Mouse (Mus musculus): ENCODE data around the gene Grm4. TPM values are rescaled to one million over a fixed set of nuclear protein-coding genes. Genes with fewer than 3 reads are reported as not detected.
A peak's percentile ranks its signal among the peaks of the same experiment; 100 is the strongest.

The Grm4 gene
- polyA plus RNA-seq, 1 experiment from 2014 or later, result 10.0 TPM

GRCm38 (mm10) chr17:27534718-27535117 lies 13.5 kb upstream of the Grm4 start:
- no peaks in the 10 kb centered on the region for H3K4me1 ChIP-seq (ENCODE audit: control insufficient read depth, insufficient read depth, low read depth, low read length)
- 4% methylated on average over 10 of the region's 10 CpGs for WGBS
- no peak overlapping the region for H3K4me3 ChIP-seq (ENCODE audit: low read length)
- H3K27me3 ChIP-seq (replicated peaks; ENCODE audit: control insufficient read depth, insufficient read depth, low read length), result no peaks in the 10 kb centered on the region
- no peak overlapping the region; the same call in 1 of the 2 replicates for H3K9ac ChIP-seq (ENCODE audit: low read depth, low read length)
- H3K27ac ChIP-seq (ENCODE audit: low read depth, low read length), result no peak overlapping the region
- peak; percentile 74 for ATAC-seq
- no peaks in the 10 kb centered on the region for H3K9me3 ChIP-seq (ENCODE audit: control insufficient read depth, low read length)
- H3K4me2 ChIP-seq (ENCODE audit: low read length), result 0 out of 2 replicates have a peak overlapping the region, but pooled peaks have one; percentile 18
- no peaks in the 10 kb centered on the region for H3K36me3 ChIP-seq (ENCODE audit: control insufficient read depth, insufficient read depth, low read length)

- H3K27ac ChIP-seq (ENCODE audit: low read depth, low read length), result no peak overlapping the region
- 82% methylated on average over 3 of the region's 3 CpGs for WGBS
- no peak overlapping the region for H3K9ac ChIP-seq (ENCODE audit: low read depth, low read length)
- H3K4me2 ChIP-seq (ENCODE audit: low read length), result no peak overlapping the region
- no peak for ATAC-seq
- no peaks in the 10 kb centered on the region for H3K27me3 ChIP-seq (replicated peaks; ENCODE audit: control insufficient read depth, insufficient read depth, low read length)
- H3K4me1 ChIP-seq (ENCODE audit: control insufficient read depth, insufficient read depth, low read depth, low read length), result no peaks in the 10 kb centered on the region
- no peaks in the 10 kb centered on the region for H3K36me3 ChIP-seq (ENCODE audit: control insufficient read depth, insufficient read depth, low read length)
- H3K4me3 ChIP-seq (ENCODE audit: low read length), result no peak overlapping the region
- H3K9me3 ChIP-seq (ENCODE audit: control insufficient read depth, low read length), result no peaks in the 10 kb centered on the region
Observed at GRCm38 (mm10) chr17:27533354-27533753, 12.2 kb upstream of the Grm4 start.

GRCm38 (mm10) chr17:27532095-27532494 lies 10.9 kb upstream of the Grm4 start:
- H3K9me3 ChIP-seq (ENCODE audit: control insufficient read depth, low read length), result no peaks in the 10 kb centered on the region
- no peak overlapping the region for H3K27ac ChIP-seq (ENCODE audit: low read depth, low read length)
- ATAC-seq, result no peak
- H3K4me1 ChIP-seq (ENCODE audit: control insufficient read depth, insufficient read depth, low read depth, low read length), result no peaks in the 10 kb centered on the region
- H3K4me2 ChIP-seq (ENCODE audit: low read length), result no peak overlapping the region
- no peak overlapping the region for H3K9ac ChIP-seq (ENCODE audit: low read depth, low read length)
- no peaks in the 10 kb centered on the region for H3K36me3 ChIP-seq (ENCODE audit: control insufficient read depth, insufficient read depth, low read length)
- no peak overlapping the region for H3K4me3 ChIP-seq (ENCODE audit: low read length)
- no peaks in the 10 kb centered on the region for H3K27me3 ChIP-seq (replicated peaks; ENCODE audit: control insufficient read depth, insufficient read depth, low read length)
- 94% methylated on average over 8 of the region's 8 CpGs for WGBS

- no peak for ATAC-seq
Observed at GRCm38 (mm10) chr17:27528767-27529166, 7.6 kb upstream of the Grm4 start.

GRCm38 (mm10) chr17:27528030-27528429 lies 6.8 kb upstream of the Grm4 start:
- no peaks in the 10 kb centered on the region for H3K36me3 ChIP-seq (ENCODE audit: control insufficient read depth, insufficient read depth, low read length)
- H3K4me3 ChIP-seq (ENCODE audit: low read length), result no peak overlapping the region
- no peak overlapping the region for H3K4me2 ChIP-seq (ENCODE audit: low read length)
- H3K27me3 ChIP-seq (replicated peaks; ENCODE audit: control insufficient read depth, insufficient read depth, low read length), result no peaks in the 10 kb centered on the region
- ATAC-seq, result no peak
- H3K9me3 ChIP-seq (ENCODE audit: control insufficient read depth, low read length), result no peaks in the 10 kb centered on the region
- 48% methylated on average over 8 of the region's 8 CpGs for WGBS
- H3K4me1 ChIP-seq (ENCODE audit: control insufficient read depth, insufficient read depth, low read depth, low read length), result no peaks in the 10 kb centered on the region
- no peak overlapping the region for H3K27ac ChIP-seq (ENCODE audit: low read depth, low read length)
- no peak overlapping the region for H3K9ac ChIP-seq (ENCODE audit: low read depth, low read length)

More at GRCm38 (mm10) chr17:27528767-27529166, 7.6 kb upstream of the Grm4 start:
- Histone ChIP-seq H3K27ac (ENCODE audit: low read depth, low read length) (no peak overlapping the region), H3K36me3 (ENCODE audit: control insufficient read depth, insufficient read depth, low read length) (no peaks in the 10 kb centered on the region), H3K4me3 (ENCODE audit: low read length) (no peak overlapping the region), H3K4me1 (ENCODE audit: control insufficient read depth, insufficient read depth, low read depth, low read length) (no peaks in the 10 kb centered on the region), H3K9ac (ENCODE audit: low read depth, low read length) (no peak overlapping the region), H3K4me2 (ENCODE audit: low read length) (no peak overlapping the region), H3K27me3 (replicated peaks; ENCODE audit: control insufficient read depth, insufficient read depth, low read length) (no peaks in the 10 kb centered on the region), H3K9me3 (ENCODE audit: control insufficient read depth, low read length) (no peaks in the 10 kb centered on the region)
- WGBS, result 81% methylated on average over 5 of the region's 5 CpGs

GRCm38 (mm10) chr17:27527188-27527587 lies 6.0 kb upstream of the Grm4 start:
- no peaks in the 10 kb centered on the region for H3K27me3 ChIP-seq (replicated peaks; ENCODE audit: control insufficient read depth, insufficient read depth, low read length)
- H3K9me3 ChIP-seq (ENCODE audit: control insufficient read depth, low read length), result no peaks in the 10 kb centered on the region
- no peaks in the 10 kb centered on the region for H3K4me1 ChIP-seq (ENCODE audit: control insufficient read depth, insufficient read depth, low read depth, low read length)
- no peak overlapping the region for H3K9ac ChIP-seq (ENCODE audit: low read depth, low read length)
- no peak for ATAC-seq
- 63% methylated on average over 6 of the region's 6 CpGs for WGBS
- H3K4me2 ChIP-seq (ENCODE audit: low read length), result no peak overlapping the region
- H3K36me3 ChIP-seq (ENCODE audit: control insufficient read depth, insufficient read depth, low read length), result no peaks in the 10 kb centered on the region
- H3K27ac ChIP-seq (ENCODE audit: low read depth, low read length), result no peak overlapping the region
- no peak overlapping the region for H3K4me3 ChIP-seq (ENCODE audit: low read length)

- no peak overlapping the region for H3K9ac ChIP-seq (ENCODE audit: low read depth, low read length)
- H3K4me3 ChIP-seq (ENCODE audit: low read length), result no peak overlapping the region
- no peaks in the 10 kb centered on the region for H3K9me3 ChIP-seq (ENCODE audit: control insufficient read depth, low read length)
- no peak for ATAC-seq
- peaks cover 11% of the 10 kb centered on the region; the same call in 1 of the 2 replicates for H3K27me3 ChIP-seq (replicated peaks; ENCODE audit: control insufficient read depth, insufficient read depth, low read length)
- H3K36me3 ChIP-seq (ENCODE audit: control insufficient read depth, insufficient read depth, low read length), result no peaks in the 10 kb centered on the region
- H3K4me2 ChIP-seq (ENCODE audit: low read length), result no peak overlapping the region
- no peak overlapping the region for H3K27ac ChIP-seq (ENCODE audit: low read depth, low read length)
- H3K4me1 ChIP-seq (ENCODE audit: control insufficient read depth, insufficient read depth, low read depth, low read length), result peaks cover 10% of the 10 kb centered on the region
- WGBS, result 46% methylated on average over 7 of the region's 7 CpGs
Observed at GRCm38 (mm10) chr17:27523121-27523520, 1.9 kb upstream of the Grm4 start.

GRCm38 (mm10) chr17:27520557-27520956 lies 646 bp downstream of the Grm4 start:
- H3K4me3 ChIP-seq (ENCODE audit: low read length), result peak overlapping the region; percentile 18; the same call in 1 of the 2 replicates
- H3K27me3 ChIP-seq (replicated peaks; ENCODE audit: control insufficient read depth, insufficient read depth, low read length), result peaks cover 11% of the 10 kb centered on the region; the same call in 1 of the 2 replicates
- ATAC-seq, result peak; percentile 40
- no peaks in the 10 kb centered on the region for H3K9me3 ChIP-seq (ENCODE audit: control insufficient read depth, low read length)
- peak overlapping the region; percentile 45 for H3K4me2 ChIP-seq (ENCODE audit: low read length)
- H3K36me3 ChIP-seq (ENCODE audit: control insufficient read depth, insufficient read depth, low read length), result no peaks in the 10 kb centered on the region
- 0 out of 2 replicates have a peak overlapping the region, but pooled peaks have one; percentile 38 for H3K9ac ChIP-seq (ENCODE audit: low read depth, low read length)
- WGBS, result 1% methylated on average over 24 of the region's 27 CpGs
- H3K4me1 ChIP-seq (ENCODE audit: control insufficient read depth, insufficient read depth, low read depth, low read length), result peaks cover 10% of the 10 kb centered on the region
- H3K27ac ChIP-seq (ENCODE audit: low read depth, low read length), result no peak overlapping the region

GRCm38 (mm10) chr17:27518700-27519595 lies 2.3 kb downstream of the Grm4 start:
- Histone ChIP-seq H3K4me2 (ENCODE audit: low read length) (no peak overlapping the region), H3K4me1 (ENCODE audit: control insufficient read depth, insufficient read depth, low read depth, low read length) (peaks cover 11% of the 10 kb centered on the region), H3K9me3 (ENCODE audit: control insufficient read depth, low read length) (no peaks in the 10 kb centered on the region), H3K9ac (ENCODE audit: low read depth, low read length) (peak overlapping the region; percentile 20; the same call in 1 of the 2 replicates), H3K27ac (ENCODE audit: low read depth, low read length) (no peak overlapping the region), H3K36me3 (ENCODE audit: control insufficient read depth, insufficient read depth, low read length) (no peaks in the 10 kb centered on the region), H3K4me3 (ENCODE audit: low read length) (no peak overlapping the region), H3K27me3 (replicated peaks; ENCODE audit: control insufficient read depth, insufficient read depth, low read length) (peaks cover 18% of the 10 kb centered on the region; the same call in 1 of the 2 replicates)
- WGBS, result 18% methylated on average over 15 of the region's 15 CpGs
- ATAC-seq, result no peak

All from hindbrain, embryonic 16.5 days (tissue).